Mouse (Mus musculus): ENCODE results near the gene Fam166a.

Gene Fam166a

GRCm38 (mm10) chr2:25185625-25186574 lies 32.6 kb upstream of the Fam166a start:
- DNase-seq (ENCODE audit: low spot score) = peak; percentile 78

DNA sequence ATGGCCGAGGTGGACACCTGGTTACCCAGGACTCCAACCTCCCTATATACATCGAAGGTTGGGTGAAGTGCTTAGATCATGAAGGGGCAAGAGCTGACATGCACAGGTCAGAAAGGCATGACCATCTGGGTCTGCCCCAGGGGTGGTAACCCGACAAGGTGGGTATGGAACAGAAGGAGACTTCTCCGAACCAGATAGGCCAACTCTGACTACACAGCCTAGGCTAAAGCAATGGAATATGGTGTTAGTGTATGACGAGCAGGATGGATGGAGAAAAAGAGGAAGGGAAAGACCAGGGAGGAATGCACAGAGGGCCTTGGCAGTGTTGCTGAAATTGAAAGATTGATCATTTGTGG lies 32.0 kb upstream of the Fam166a start:
- DNase-seq (ENCODE audit: low spot score) = no peak

- no peak for DNase-seq (ENCODE audit: low spot score)
Observed at GRCm38 (mm10) chr2:25187841-25188240, 30.7 kb upstream of the Fam166a start.

- DNase-seq (ENCODE audit: low spot score) = peak; percentile 83
Observed at GRCm38 (mm10) chr2:25193330-25193770, 25.2 kb upstream of the Fam166a start.

DNA sequence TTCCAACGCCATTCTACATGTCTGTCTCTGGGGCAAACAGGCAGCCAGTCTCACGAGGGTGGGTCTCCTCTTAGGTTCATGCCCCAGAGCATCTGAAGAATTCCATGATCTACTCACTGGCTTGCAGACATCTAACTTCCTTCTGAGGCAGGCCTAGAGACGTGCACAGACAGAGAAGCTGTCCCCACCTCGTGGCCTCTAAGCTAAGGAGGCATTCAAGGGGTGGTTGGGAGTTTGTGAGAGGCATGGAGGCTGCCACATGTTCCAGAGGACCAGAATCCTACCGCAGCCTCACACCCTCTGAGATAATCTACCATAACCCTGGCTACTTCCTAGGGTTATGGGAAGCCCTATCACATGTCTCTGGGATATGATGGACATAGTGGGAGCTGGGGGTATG lies 24.5 kb upstream of the Fam166a start:
- no peak for DNase-seq (ENCODE audit: low spot score)

- no peak for DNase-seq (ENCODE audit: low spot score)
Observed at GRCm38 (mm10) chr2:25194486-25195171, 23.9 kb upstream of the Fam166a start.

DNA sequence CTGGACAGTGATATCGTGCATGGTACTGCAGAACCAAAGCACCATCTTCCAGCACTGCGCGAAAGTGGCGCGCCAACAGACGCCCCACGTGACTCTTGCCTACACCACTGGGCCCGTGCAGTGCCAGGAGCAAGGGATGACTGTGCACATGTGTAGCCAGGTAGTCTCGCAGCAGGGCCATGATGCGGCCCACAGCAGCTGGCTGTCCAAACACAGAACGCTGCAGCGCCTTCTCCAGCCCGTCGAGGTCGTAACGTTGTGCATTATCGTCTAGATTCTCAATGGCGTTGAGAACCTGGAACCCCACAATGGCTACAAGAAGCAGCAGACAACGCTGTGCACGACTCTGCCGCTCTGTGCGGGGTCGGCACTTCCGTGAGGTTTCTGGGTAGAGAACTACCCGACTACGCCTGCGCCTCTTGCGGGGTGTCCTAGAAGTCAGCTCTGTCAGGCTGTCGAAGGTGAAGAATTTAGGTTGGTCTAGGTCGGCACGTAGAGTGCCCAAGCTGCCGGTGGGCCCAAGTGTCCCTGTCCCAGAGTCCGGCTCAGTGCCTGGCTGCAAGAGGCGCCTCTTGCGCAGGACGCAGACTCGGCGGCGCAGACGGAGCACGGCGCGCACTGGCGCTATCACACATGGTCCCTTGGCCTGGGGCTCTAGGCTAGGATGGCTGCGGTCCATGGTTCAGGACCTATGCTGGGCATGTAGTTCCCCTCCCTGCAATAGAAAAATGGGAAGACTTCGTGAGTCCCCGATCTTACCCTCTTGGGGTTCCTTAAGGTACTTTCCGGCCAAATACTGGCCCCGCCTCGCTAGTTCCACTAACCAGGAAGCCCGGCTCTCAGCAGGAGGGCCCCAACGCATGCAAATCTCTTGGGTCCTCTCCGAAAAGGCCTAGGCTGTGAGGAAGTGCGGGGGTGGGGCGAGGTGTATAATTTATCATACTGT lies 23.1 kb upstream of the Fam166a start:
- DNase-seq (ENCODE audit: low spot score) = peak; percentile 65

GRCm38 (mm10) chr2:25196172-25196954 lies 22.2 kb upstream of the Fam166a start, which contains the start of gene Tor4a:
Gene Tor4a, minus strand, starts transcription at chr2:25196886.
- peak; percentile 70 for DNase-seq (ENCODE audit: low spot score)

DNA sequence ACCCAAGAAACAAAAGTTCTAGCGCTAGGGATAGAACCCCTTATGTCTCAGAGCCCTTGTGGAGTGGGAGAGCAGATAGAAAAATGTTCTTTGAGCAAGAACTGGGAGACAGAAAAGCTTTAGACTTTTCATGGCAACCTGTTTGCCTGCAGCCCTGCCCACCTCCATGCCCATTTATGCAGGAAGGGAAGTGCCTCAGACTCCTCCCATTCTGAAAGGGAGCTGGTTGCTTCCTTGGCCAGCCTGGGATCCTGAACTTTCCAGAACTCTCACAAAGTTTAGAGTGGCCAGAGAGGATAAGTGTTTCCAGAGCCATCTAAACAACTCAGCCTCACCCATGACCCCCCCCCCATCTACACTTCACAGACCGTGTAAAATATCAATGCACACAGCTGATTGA lies 21.4 kb upstream of the Fam166a start:
- no peak for DNase-seq (ENCODE audit: low spot score)

DNA sequence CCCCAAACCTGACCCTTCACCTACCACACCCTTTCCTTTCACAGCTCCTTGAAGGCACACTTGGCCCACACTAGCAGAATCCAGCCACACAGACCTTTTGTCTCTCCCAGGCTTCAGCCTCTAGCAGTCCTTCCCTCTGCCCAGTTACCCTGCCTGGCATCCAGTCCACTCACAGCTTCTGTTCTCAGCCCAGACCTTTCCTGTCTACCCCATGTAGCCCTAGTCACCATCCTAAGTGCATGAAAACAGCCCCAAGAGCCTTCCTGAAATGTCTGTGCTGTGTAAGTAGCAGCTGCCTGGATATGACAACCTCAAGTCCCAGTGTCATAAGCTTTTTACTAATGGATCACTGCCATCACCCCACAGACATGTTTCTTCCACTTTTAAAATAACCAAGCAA lies 20.6 kb upstream of the Fam166a start:
- DNase-seq (ENCODE audit: low spot score) = no peak

- no peak for DNase-seq (ENCODE audit: low spot score)
Observed at GRCm38 (mm10) chr2:25200631-25201030, 17.9 kb upstream of the Fam166a start.

DNA sequence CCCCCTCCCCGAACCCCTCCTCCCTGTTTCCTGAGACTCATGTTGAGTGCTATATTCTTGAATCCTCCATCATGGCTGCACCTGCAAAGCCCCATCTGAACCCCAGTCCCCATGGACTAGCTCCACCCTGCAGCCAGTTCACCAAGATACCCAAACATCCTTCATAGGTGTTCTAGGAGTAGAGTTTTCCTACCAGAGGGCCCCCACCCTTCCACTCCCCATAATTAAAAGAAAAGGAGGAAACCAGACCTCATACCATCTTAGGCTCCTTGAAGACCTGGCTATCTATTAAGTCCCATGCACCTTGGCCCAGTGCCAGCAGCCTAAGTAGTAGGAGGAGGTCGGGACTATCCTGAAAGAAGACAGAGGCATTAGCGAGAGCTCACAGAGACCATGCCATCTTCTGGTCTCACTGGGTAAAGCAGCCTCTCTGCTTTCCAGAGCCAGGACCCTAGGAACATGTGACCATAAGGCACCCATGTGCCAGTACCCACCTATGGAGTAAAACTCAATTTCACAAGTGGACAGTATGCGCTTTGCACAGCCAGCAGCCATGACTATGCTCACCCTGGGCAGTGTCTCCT lies 14.8 kb upstream of the Fam166a start:
- DNase-seq (ENCODE audit: low spot score) = peak; percentile 65

GRCm38 (mm10) chr2:25207593-25207992 lies 11.0 kb upstream of the Fam166a start:
- DNase-seq (ENCODE audit: low spot score) = no peak

DNA sequence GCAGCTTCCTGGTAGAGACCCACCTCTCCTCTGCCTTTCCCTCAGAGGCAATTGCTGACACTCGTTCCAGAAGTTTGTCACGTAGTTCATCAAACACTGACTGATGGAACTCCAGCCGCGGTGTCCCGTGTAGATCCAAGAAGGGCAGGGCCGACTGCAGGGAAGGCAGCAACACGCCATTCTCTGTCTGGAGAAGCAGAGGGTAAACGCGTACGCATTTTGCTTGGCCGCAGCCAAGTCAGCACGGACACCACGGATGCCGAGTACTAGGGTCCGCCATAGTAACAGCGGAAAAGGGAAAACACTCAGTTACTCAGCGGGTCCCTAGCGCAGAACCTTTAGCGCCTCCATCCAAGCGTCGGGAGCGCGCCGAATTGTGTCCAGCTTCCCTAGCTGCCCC lies 7.9 kb upstream of the Fam166a start:
- DNase-seq (ENCODE audit: low spot score) = no peak

DNA sequence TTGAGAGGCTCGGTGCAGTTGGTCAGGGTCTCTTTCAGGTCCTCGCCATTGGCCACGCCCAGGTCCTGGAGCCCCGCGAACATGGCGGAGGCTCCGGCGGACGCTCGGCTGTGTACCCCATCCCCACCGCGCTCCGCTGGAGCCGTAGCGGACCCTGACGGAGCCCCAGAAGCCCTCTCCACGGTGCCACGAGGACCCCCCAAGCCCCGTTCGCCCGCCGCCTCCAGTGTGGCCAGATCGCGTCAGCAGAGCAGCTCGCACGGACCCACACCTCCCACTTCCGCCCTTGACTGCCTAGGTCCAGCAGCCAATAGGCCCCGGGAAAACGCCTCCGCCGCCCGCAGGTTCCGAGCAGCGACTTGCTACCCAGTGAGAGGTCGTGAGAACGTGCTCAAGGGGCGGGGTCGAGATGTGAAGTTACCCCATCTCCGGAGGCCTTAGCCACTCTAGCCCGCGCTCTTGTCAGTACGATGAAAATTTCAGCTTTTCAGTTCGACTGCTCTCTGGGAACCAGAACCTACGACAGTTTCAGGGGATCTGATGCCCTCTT lies 7.3 kb upstream of the Fam166a start, which contains the start of gene Nelfb:
Gene Nelfb, minus strand, starts transcription at position 369 of the 550 bp plus-strand sequence.
- peak; percentile 93 for DNase-seq (ENCODE audit: low spot score)

- DNase-seq (ENCODE audit: low spot score) = no peak
Observed at GRCm38 (mm10) chr2:25213266-25213865, 5.2 kb upstream of the Fam166a start.

- no peak for DNase-seq (ENCODE audit: low spot score)
Observed at GRCm38 (mm10) chr2:25214444-25214843, 4.1 kb upstream of the Fam166a start, which contains the start of gene Stpg3. Gene Stpg3, minus strand, starts transcription at chr2:25214637.

- DNase-seq (ENCODE audit: low spot score) = no peak
Observed at GRCm38 (mm10) chr2:25217666-25218065, 879 bp upstream of the Fam166a start.

DNA sequence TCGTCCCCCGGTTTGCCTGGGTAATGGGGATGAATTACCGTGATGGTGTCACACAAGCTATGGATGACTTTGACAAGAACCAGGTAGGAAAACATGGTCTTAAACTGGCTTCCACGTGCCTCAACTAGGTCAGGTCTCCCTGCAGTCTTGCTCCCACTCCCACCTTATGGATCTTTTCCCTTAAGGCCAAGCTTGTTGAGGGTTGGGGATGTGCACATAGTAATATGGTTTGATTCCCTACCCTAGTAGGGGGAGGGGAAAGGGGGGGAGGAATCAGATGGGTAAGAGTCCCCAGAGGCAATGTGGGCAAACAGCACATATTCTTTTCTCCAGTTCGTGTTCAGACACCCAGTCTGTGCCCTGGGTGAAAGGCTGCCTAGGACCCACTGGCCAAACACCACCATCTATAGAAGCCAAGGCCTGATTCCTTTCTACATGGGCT lies 2.8 kb downstream of the Fam166a start:
- DNase-seq (ENCODE audit: low spot score) = no peak
